Mouse (Mus musculus): ENCODE results near the gene Ptprg.

DNA sequence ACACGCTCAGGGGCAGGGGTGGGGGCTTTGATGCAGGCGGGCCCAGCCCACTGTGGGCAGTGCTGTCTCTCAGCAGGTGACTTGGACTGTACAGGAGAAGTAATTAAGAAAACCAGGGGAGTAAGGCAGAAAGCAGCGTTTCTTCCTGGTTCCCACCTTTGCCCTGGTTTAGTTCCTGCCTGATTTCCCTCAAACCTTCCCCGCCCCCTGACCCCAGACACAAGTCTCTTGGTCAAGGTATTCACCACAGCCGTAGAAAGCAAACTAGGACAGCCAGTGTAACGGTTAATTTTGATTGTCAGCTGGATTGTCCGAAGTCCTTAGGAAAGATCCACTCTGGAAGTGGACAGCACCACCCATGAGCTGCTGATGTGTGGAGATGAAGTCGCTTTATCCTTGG lies 614.3 kb downstream of the Ptprg start:
- TF ChIP-seq CTCF (IDR thresholded peaks at IDR 0.05) (no peak), POLR2A (IDR thresholded peaks at IDR 0.05; ENCODE audit: insufficient read depth, low read depth, low read length) (no peak)
